ENCODE assay signal across 18 mouse cellular contexts in genomic region chr12:3618144-3619020, GRCm38 (mm10). TPM values are rescaled to one million over a fixed set of nuclear protein-coding genes. Genes with fewer than 3 reads are reported as not detected.
DNase-seq lines count a peak whose midpoint lies in the region; ATAC-seq and TF ChIP-seq lines count a peak whose summit lies in the region.
"Had no signal": no experiment of that assay in that cellular context is flagged by ENCODE, and none has a peak within 500 bp of the region (broad histone marks: within the 10 kb centered on the region; RNA-seq: fewer than 3 reads in every experiment).

No protein-coding gene starts in this region.

- H3K9me3 ChIP-seq in kidney, embryonic 15.5 days (replicated peaks): no peaks in the 10 kb centered on the region
- H3K9me3 ChIP-seq in liver, embryonic 11.5 days (ENCODE audit: control insufficient read depth, low read length): no peaks in the 10 kb centered on the region
- H3K9me3 ChIP-seq: G1E had no signal

- no peaks in the 10 kb centered on the region for H3K27me3 ChIP-seq in kidney, embryonic 15.5 days
- H3K27me3 ChIP-seq in liver, embryonic 11.5 days (replicated peaks; ENCODE audit: control insufficient read depth, insufficient read depth, low read length): no peaks in the 10 kb centered on the region

- no peak overlapping the region for H3K4me3 ChIP-seq in kidney, embryonic 15.5 days (replicated peaks)
- peak overlapping the region; percentile 15; the same call in 1 of the 2 replicates for H3K4me3 ChIP-seq in liver, embryonic 11.5 days (ENCODE audit: low read depth, low read length)
- no peak overlapping the region for H3K4me3 ChIP-seq in gastrocnemius, adult 2 months

- ATAC-seq in kidney, embryonic 15.5 days (replicated peaks; ENCODE audit: low FRiP score): peak; percentile 69; the same call in 1 of the 2 replicates
- peak; percentile 100 for ATAC-seq in liver, embryonic 11.5 days (replicated peaks; ENCODE audit: low FRiP score)
- ATAC-seq in inflammation-experienced regulatory T-cells, adult 6 months: no peak
- ATAC-seq: activated CD4-positive, CD25-positive, alpha-beta regulatory T cell, adult 4 months had no signal

- 92% methylated on average over 7 of the region's 7 CpGs for WGBS in kidney, embryonic 15.5 days
- WGBS in liver, embryonic 11.5 days: 56% methylated on average over 7 of the region's 7 CpGs

- H3K27ac ChIP-seq in kidney, embryonic 15.5 days: no peak overlapping the region
- peak overlapping the region; percentile 97 for H3K27ac ChIP-seq in liver, embryonic 11.5 days (ENCODE audit: low read depth, low read length)
- no peak overlapping the region for H3K27ac ChIP-seq in gastrocnemius, adult 2 months

- intact Hi-C loops in gastrocnemius, adult 2 months (cut with DNase I): no loop called here

- 0 out of 2 replicates have a peak, but pooled peaks cover 6% of the 10 kb centered on the region for H3K36me3 ChIP-seq in kidney, embryonic 15.5 days
- no peaks in the 10 kb centered on the region for H3K36me3 ChIP-seq in liver, embryonic 11.5 days (ENCODE audit: control insufficient read depth, insufficient read depth, low read length)
- H3K36me3 ChIP-seq: G1E had no signal

- no peaks in the 10 kb centered on the region for H3K4me1 ChIP-seq in kidney, embryonic 15.5 days
- peaks cover 9% of the 10 kb centered on the region for H3K4me1 ChIP-seq in liver, embryonic 11.5 days (replicated peaks; ENCODE audit: control insufficient read depth, insufficient read depth, low read length)

- H3K4me2 ChIP-seq in kidney, embryonic 15.5 days: no peak overlapping the region
- H3K4me2 ChIP-seq in liver, embryonic 11.5 days: peak overlapping the region; percentile 65

- DNase-seq in kidney, adult 11 months: no peak
- peak; percentile 22 for DNase-seq in c-Kit-positive CD71-negative TER-119-negative erythroid progenitor cells, embryonic 14.5 days (ENCODE audit: low read depth)
- DNase-seq in liver, embryonic 11.5 days (ENCODE audit: low spot score): peak; percentile 49
- DNase-seq in spleen, postnatal 10 days (ENCODE audit: low spot score in 2 of 2): peak; percentile 24 to 35
- no peak for DNase-seq in gastrocnemius, adult 2 months
- DNase-seq in ovary, adult 18-20 months (ENCODE audit: low spot score): no peak
- DNase-seq: cerebellum, adult 8-10 months; gastrocnemius, postnatal 25 days; kidney, adult 18-20 months; kidney, postnatal 25 days; lung, adult 18-20 months; lung, postnatal 4 days; midbrain, embryonic 14.5 days; thymus, postnatal 25 days had no signal

- no peak overlapping the region for H3K9ac ChIP-seq in kidney, embryonic 15.5 days
- peak overlapping the region; percentile 64 for H3K9ac ChIP-seq in liver, embryonic 11.5 days (ENCODE audit: low read depth, low read length)

- TF ChIP-seq CTCF in gastrocnemius, adult 2 months (IDR thresholded peaks at IDR 0.05): no peak

RNA-seq across cellular contexts. Expression of gene Dtnb, which starts 46.2 kb away (rescaled TPM):
- 41.3 and 47.2 TPM in 2 replicates for polyA plus RNA-seq in kidney, embryonic 15.5 days (2015; fragmentation: Nextera tagmentation; extraction: Ambion mirVana)
- polyA plus RNA-seq in liver, embryonic 11.5 days (2014; fragmentation: Nextera tagmentation; extraction: Ambion mirVana): 25.4 and 27.0 TPM in 2 replicates
- polyA plus RNA-seq in inflammation-experienced regulatory T-cells, adult 6 months (2017; shearing (Covaris generic)): 10 to 100 TPM; 16.7 to 34.2 (median 33.7) TPM
- 10 to 100 TPM in 1 of 2 experiments, 1 to 10 TPM in 1; 2.1 to 11.7 TPM for total RNA-seq in gastrocnemius, adult 2 months (2021)
- polyA plus RNA-seq: G1E had no signal

Comparison
In these comparisons a context has a peak if more than half of its experiments do, and no peak if none do; other contexts are left out.
1. DNase-seq: peak in c-Kit-positive CD71-negative TER-119-negative erythroid progenitor cells, embryonic 14.5 days (single experiment), liver, embryonic 11.5 days (single experiment) and spleen, postnatal 10 days (2 of 2); none in kidney, adult 11 months (single experiment), gastrocnemius, adult 2 months (single experiment) and ovary, adult 18-20 months (single experiment).